Mouse (Mus musculus) neural tube, embryonic 11.5 days (tissue): ENCODE measurements around the gene Sdhaf3. TPM values are rescaled to one million over a fixed set of nuclear protein-coding genes. Genes with fewer than 3 reads are reported as not detected.

Experiments used
- ATAC-seq: fragments of 200-750 bp; cut with Nextera tagmentation; 2 replicates; pipeline ENCODE4 v1.8.0; 2017; ENCODE audit warnings: moderate number of reproducible peaks, mild to moderate bottlenecking, moderate TSS enrichment, moderate library complexity; ENCODE audit not compliant: insufficient read depth, low FRiP score, low TSS enrichment
- DNase-seq: peaks from one replicate; pipeline ENCODE4 v3.0.0-alpha.2; 2015; ENCODE audit warnings: low spot score
- H3K27ac ChIP-seq: fragments of 300-500 bp; sonication (generic); 2 replicates; pipeline ENCODE4 v1.5.1; 2014; ENCODE audit warnings: low read depth, mild to moderate bottlenecking, low read length
- H3K27me3 ChIP-seq: fragments of 300-500 bp; sonication (generic); 2 replicates; pipeline ENCODE4 v1.6.1; 2014; ENCODE audit warnings: mild to moderate bottlenecking, low read length, mixed read lengths; ENCODE audit not compliant: control insufficient read depth, insufficient read depth
- H3K36me3 ChIP-seq: fragments of 300-500 bp; sonication (generic); 2 replicates; pipeline ENCODE4 v1.6.1; 2014; ENCODE audit warnings: mild to moderate bottlenecking, low read length, moderate library complexity, mixed read lengths; ENCODE audit not compliant: control insufficient read depth, insufficient read depth
- H3K4me1 ChIP-seq: fragments of 300-500 bp; sonication (generic); 2 replicates; pipeline ENCODE4 v1.6.1; 2014; ENCODE audit warnings: low read length, mixed read lengths; ENCODE audit not compliant: control insufficient read depth, insufficient read depth
- H3K4me2 ChIP-seq: fragments of 300-500 bp; sonication (generic); 2 replicates; pipeline ENCODE4 v1.6.1; 2014; ENCODE audit warnings: low read depth, mild to moderate bottlenecking, moderate library complexity
- H3K4me3 ChIP-seq: fragments of 300-500 bp; sonication (generic); 2 replicates; pipeline ENCODE4 v1.5.1; 2014; ENCODE audit warnings: low read depth, low read length
- H3K9ac ChIP-seq: fragments of 300-500 bp; sonication (generic); 2 replicates; pipeline ENCODE4 v1.6.1; 2014; ENCODE audit warnings: mild to moderate bottlenecking, low read length
- H3K9me3 ChIP-seq: fragments of 300-500 bp; sonication (generic); 2 replicates; pipeline ENCODE4 v1.6.1; 2016; ENCODE audit warnings: low read length; ENCODE audit not compliant: control insufficient read depth
- WGBS: fragments of 180-500 bp; shearing (Covaris S2); extraction: QIAGEN DNeasy Blood & Tissue Kit; methylation state at CpG from one replicate; pipeline ENCODE4 v1.1.7; 2014; 5-methylcytosine and 5-hydroxymethylcytosine counted together
- polyA plus RNA-seq: library from polyadenylated mRNA; unstranded; fragments of >200 nt; fragmentation: Nextera tagmentation; extraction: Ambion mirVana; gene quantifications from 2 replicates; pipeline ENCODE4 v1.2.1, GENCODE M21; 2014

Sdhaf3 gene
- polyA plus RNA-seq, 1 experiment from 2014 or later, result 7.1 TPM

DNA sequence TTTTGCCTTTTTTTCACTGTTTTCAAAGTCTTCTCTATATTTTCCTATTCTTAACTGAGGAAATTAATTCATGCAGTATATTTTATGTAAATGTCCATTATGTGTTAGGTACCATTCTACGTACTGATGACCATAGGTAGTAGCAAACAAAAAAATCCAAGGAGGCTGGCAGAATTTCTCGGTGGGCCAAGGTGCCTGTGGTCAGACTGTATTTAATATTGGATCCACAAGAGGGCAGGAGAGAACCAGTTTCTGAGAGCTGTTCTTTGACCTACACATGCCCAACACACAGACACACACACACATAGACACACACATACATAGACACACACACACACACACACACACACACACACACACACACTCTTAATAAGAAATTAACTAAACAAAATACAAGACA lies 48.2 kb downstream of the Sdhaf3 start:
- no peak overlapping the region for H3K9ac ChIP-seq
- H3K4me2 ChIP-seq, result no peak overlapping the region
- H3K9me3 ChIP-seq, result no peaks in the 10 kb centered on the region
- DNase-seq (no peak), ATAC-seq (peak; percentile 53; the same call in 1 of the 2 replicates)
- H3K4me1 ChIP-seq, result no peaks in the 10 kb centered on the region
- no peaks in the 10 kb centered on the region for H3K27me3 ChIP-seq
- H3K36me3 ChIP-seq, result no peaks in the 10 kb centered on the region
- no peak overlapping the region for H3K4me3 ChIP-seq
- H3K27ac ChIP-seq, result no peak overlapping the region
- 73% methylated on average over 2 of the region's 2 CpGs for WGBS

DNA sequence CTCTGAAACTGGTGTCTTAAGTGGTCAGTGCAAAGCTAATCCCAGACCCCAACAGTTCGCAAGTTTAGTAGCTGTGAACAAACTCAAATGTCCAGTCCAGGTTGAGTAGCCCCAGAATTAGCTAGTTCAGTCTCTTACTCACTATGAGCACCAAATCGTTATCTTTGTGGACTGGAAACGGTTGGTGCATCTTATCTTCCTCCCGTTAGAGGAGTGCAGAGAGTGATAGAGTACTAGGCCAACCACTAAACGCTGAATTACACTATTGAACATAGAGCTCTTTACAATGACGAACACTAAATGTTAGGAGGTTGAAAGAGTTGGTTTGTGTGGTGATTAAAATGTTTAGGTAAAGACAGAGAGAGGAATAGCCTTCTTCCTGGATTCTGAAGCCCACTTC lies 82.3 kb downstream of the Sdhaf3 start:
- no peak overlapping the region for H3K27ac ChIP-seq
- ATAC-seq, result no peak
- 92% methylated on average over 6 of the region's 6 CpGs for WGBS

DNA sequence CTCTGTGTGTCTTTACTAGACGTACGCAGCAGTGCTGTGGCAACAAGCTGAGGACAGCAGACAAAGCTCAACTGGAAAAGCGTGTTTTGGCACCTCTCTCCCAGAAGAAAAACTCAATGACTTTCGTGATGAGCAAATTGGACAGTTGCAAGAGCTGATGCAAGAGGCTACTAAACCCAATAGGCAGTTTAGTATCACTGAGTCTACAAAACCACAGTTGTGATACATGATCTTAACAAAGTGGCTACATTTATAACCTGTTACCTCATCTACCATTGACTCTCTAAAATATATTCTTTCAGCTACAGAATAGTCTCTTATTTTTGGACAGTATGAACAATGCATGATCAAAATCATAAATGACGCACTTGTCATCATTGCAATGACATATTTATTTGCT lies 83.0 kb downstream of the Sdhaf3 start:
- H3K27me3 ChIP-seq, result no peaks in the 10 kb centered on the region
- no peaks in the 10 kb centered on the region for H3K36me3 ChIP-seq
- H3K4me1 ChIP-seq, result no peaks in the 10 kb centered on the region
- no peaks in the 10 kb centered on the region for H3K9me3 ChIP-seq
- no peak overlapping the region for H3K4me3 ChIP-seq
- DNase-seq (no peak), ATAC-seq (no peak)
- no peak overlapping the region for H3K4me2 ChIP-seq
- H3K9ac ChIP-seq, result no peak overlapping the region
- 95% methylated on average over 5 of the region's 5 CpGs for whole genome bisulfite sequencing
- H3K27ac ChIP-seq, result no peak overlapping the region

More for the DNA sequence above, 82.3 kb downstream of the Sdhaf3 start:
- Histone ChIP-seq H3K4me3 (no peak overlapping the region), H3K27me3 (no peaks in the 10 kb centered on the region), H3K9ac (no peak overlapping the region), H3K4me1 (no peaks in the 10 kb centered on the region), H3K36me3 (no peaks in the 10 kb centered on the region), H3K9me3 (no peaks in the 10 kb centered on the region), H3K4me2 (no peak overlapping the region)
- no peak for DNase-seq

DNA sequence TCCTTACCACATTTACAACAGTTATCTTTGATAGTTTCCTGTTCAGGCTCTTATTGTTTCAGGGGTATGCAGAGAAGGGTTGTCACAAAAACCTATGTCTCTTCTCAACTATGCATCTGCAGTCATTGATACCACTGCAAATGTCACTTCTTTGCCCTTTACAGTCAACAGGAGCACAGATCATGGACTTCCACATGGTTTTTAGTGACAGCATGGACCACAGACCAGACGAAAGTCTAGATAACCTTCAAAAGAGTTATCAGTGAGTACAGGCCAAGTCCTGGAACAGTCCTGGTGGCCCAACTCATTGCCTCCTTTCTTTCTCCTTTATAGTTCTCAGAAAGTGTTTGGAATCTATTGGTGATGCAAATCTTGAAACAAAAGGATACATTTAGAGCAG lies 86.1 kb downstream of the Sdhaf3 start:
- no peaks in the 10 kb centered on the region for H3K36me3 ChIP-seq
- no peak overlapping the region for H3K4me2 ChIP-seq
- DNase-seq (no peak), ATAC-seq (no peak)
- H3K27ac ChIP-seq, result no peak overlapping the region
- no peaks in the 10 kb centered on the region for H3K4me1 ChIP-seq
- WGBS, result 82% methylated on average over 1 of the region's 1 CpGs
- H3K9ac ChIP-seq, result no peak overlapping the region
- no peak overlapping the region for H3K4me3 ChIP-seq
- no peaks in the 10 kb centered on the region for H3K27me3 ChIP-seq
- H3K9me3 ChIP-seq, result no peaks in the 10 kb centered on the region

DNA sequence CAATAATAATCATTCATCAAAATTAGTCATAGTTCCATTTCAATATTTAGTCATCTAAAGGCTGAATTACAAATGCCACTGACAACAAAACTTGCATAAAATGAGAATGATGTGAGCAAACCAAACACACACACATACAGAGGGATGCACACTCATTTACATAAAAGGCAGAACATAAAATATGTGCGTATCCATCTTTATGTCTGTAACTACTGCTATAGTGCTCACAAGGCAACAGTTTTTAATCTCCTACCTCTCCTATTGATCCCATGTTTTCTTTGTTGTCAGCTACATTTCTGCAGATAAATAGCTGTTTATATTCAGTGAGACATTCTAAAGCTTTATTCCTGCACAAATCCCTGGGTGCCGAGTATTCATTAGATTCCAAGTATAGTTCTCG lies 107.0 kb downstream of the Sdhaf3 start:
- Histone ChIP-seq H3K9me3 (no peaks in the 10 kb centered on the region), H3K9ac (no peak overlapping the region), H3K4me1 (no peaks in the 10 kb centered on the region), H3K27me3 (no peaks in the 10 kb centered on the region), H3K4me2 (no peak overlapping the region), H3K27ac (no peak overlapping the region), H3K36me3 (no peaks in the 10 kb centered on the region), H3K4me3 (no peak overlapping the region)
- 93% methylated on average over 3 of the region's 3 CpGs for WGBS
- DNase-seq (no peak), ATAC-seq (no peak)

DNA sequence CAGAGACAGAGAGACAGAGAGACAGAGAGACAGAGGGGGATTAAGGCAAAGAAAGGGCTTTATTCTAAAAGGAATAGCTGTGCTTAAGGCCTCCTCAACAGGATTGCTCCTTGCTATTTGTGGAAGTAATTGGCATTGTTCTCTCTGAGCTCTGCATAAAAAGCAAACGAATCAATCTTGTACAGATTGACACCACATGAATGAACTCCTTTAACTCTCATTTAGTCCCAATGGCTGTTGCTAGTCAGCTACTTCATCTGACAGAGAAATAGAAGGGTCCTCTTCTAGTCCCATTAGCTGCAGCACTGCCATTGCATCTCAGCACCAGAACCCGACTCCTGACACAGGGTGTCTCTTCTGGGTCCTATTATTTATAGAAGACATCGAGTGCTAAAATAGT lies 113.0 kb downstream of the Sdhaf3 start:
- Histone ChIP-seq H3K9ac (no peak overlapping the region), H3K9me3 (no peaks in the 10 kb centered on the region), H3K4me1 (peaks cover 5% of the 10 kb centered on the region), H3K4me3 (no peak overlapping the region), H3K27me3 (no peaks in the 10 kb centered on the region), H3K36me3 (no peaks in the 10 kb centered on the region), H3K27ac (no peak overlapping the region), H3K4me2 (no peak overlapping the region)
- DNase-seq (no peak), ATAC-seq (peak; percentile 66)
- WGBS, result 36% methylated on average over 3 of the region's 3 CpGs

DNA sequence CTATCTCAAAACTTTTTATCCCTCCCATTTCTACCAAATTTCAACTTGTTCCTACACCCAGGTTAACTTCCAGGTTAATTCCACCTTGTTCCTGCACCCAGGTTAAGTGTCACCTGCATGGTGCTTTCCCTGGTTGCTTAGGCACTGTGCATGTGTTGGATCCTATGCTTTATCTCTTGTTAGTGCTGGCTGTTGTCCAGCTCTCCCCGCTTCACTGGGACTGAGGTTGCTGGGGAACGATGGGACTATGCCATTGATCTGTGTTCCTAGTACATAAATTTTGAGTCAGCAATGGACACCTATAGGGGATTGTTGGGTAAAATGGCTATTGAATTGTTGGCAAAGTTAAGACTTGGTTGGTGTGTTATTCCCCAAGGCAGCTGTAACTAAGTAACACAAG lies 113.7 kb downstream of the Sdhaf3 start:
- Histone ChIP-seq H3K9ac (no peak overlapping the region), H3K4me2 (no peak overlapping the region), H3K4me3 (no peak overlapping the region), H3K36me3 (no peaks in the 10 kb centered on the region), H3K27me3 (no peaks in the 10 kb centered on the region), H3K9me3 (no peaks in the 10 kb centered on the region), H3K4me1 (peaks cover 5% of the 10 kb centered on the region), H3K27ac (no peak overlapping the region)
- peak; percentile 67 for ATAC-seq
- no peak for DNase-seq
- 55% methylated on average over 2 of the region's 2 CpGs for WGBS

DNA sequence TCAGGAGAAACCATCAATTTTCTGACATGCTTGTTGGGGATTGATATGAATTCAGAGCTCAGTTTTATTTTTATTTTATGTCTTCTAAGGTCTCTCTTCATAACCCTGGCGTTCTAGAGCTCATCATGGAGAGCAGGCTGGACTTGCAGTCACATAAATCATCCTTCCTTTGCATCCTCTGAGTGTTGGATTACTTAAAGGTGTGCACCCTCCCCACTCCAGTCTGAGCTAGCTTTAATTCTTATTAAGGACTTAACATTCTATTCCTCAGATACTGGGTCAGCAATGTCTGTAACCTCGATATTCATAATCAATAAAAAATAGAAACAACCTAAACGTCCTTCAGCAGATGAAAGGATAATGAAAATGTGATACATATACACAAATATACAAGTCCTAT lies 126.2 kb downstream of the Sdhaf3 start:
- H3K9me3 ChIP-seq, result no peaks in the 10 kb centered on the region
- H3K27me3 ChIP-seq, result no peaks in the 10 kb centered on the region
- H3K9ac ChIP-seq, result no peak overlapping the region
- no peak overlapping the region for H3K27ac ChIP-seq
- 63% methylated on average over 3 of the region's 3 CpGs for WGBS
- ATAC-seq (peak; percentile 28; the same call in 1 of the 2 replicates), DNase-seq (no peak)
- H3K4me2 ChIP-seq, result no peak overlapping the region
- no peaks in the 10 kb centered on the region for H3K36me3 ChIP-seq
- H3K4me1 ChIP-seq, result no peaks in the 10 kb centered on the region
- H3K4me3 ChIP-seq, result no peak overlapping the region

DNA sequence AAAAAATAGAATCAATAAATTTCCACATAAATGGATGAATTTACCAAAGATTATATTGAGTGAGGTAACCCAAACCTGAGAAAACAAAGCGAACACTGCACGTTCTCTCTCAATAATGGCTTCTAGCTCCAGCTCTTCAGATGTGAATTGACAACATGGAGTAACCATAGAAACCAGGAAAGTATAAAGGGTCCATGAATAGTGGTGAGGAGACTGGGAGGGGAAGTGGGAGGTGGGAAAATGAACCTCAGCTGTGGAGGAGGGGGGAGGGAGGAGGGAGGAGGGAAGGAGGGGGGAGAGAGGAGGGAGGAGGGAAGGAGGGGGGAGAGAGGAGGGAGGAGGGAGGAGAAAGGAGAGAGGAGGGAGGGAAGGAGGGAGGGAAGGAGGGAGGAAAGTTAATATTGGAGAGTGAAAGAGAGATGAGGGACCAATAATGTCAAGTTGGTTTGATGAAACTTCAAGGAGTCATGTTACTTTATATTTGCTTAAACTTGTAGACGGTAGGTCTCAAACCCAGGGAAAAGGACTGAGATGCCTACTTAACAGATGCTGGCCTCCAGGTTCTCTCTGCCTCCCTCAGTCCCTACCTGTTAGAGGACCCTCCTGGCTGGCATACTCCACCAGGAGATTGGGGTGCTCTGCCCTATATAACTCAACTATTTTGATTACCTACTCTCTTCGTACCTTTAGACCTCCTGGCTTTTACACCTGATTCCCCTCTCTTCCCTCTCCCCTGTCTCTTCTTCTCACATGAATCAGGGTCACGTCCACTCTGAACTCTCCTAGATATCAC lies 126.9 kb downstream of the Sdhaf3 start:
- ATAC-seq, result peak; percentile 68; the same call in 1 of the 2 replicates
- H3K9ac ChIP-seq, result no peak overlapping the region
- no peaks in the 10 kb centered on the region for H3K36me3 ChIP-seq
- H3K4me3 ChIP-seq, result no peak overlapping the region
- H3K27ac ChIP-seq, result no peak overlapping the region
- no peaks in the 10 kb centered on the region for H3K9me3 ChIP-seq
- no peak for DNase-seq
- no peak overlapping the region for H3K4me2 ChIP-seq
- H3K27me3 ChIP-seq, result no peaks in the 10 kb centered on the region
- WGBS, result 66% methylated on average over 5 of the region's 5 CpGs
- no peaks in the 10 kb centered on the region for H3K4me1 ChIP-seq
